Comparison of ENCODE assay signal across 22 mouse cellular contexts in genomic region chr14:23974685-23975084, GRCm38 (mm10). TPM values are rescaled to one million over a fixed set of nuclear protein-coding genes. Genes with fewer than 3 reads are reported as not detected.
"Had no signal": no experiment of that assay in that cellular context is flagged by ENCODE, and none has a peak within 500 bp of the region (broad histone marks: within the 10 kb centered on the region; RNA-seq: fewer than 3 reads in every experiment).

No protein-coding gene starts in this region.

- H3K36me3 ChIP-seq: midbrain, embryonic 10.5 days; midbrain, embryonic 12.5 days; neural tube, embryonic 13.5 days; neural tube, embryonic 15.5 days; stomach, embryonic 15.5 days had no signal

- H3K4me3 ChIP-seq: midbrain, embryonic 10.5 days; midbrain, embryonic 12.5 days; myocyte; neural tube, embryonic 13.5 days; neural tube, embryonic 15.5 days; stomach, embryonic 15.5 days had no signal

- H3K27me3 ChIP-seq: midbrain, embryonic 12.5 days; neural tube, embryonic 13.5 days; neural tube, embryonic 15.5 days; stomach, embryonic 15.5 days had no signal

- H3K27ac ChIP-seq: midbrain, embryonic 10.5 days; midbrain, embryonic 12.5 days; neural tube, embryonic 13.5 days; neural tube, embryonic 15.5 days; stomach, embryonic 15.5 days; stomach, postnatal 0 days had no signal

- ATAC-seq: midbrain, embryonic 16.5 days had no signal

- H3K4me1 ChIP-seq: midbrain, embryonic 10.5 days; midbrain, embryonic 12.5 days; neural tube, embryonic 13.5 days; neural tube, embryonic 15.5 days; stomach, embryonic 15.5 days had no signal

- DNase-seq: lung, adult 18-20 months; lung, embryonic 14.5 days; lung, postnatal 10 days; lung, postnatal 4 days; midbrain, embryonic 14.5 days; retina, postnatal 1 day; right cerebral cortex, adult 18-20 months; right cerebral cortex, postnatal 25 days; right cerebral cortex, postnatal 4 days; thymus, adult 2 months; thymus, postnatal 25 days; thymus, postnatal 4 days had no signal

RNA-seq across cellular contexts. Expression of gene Kcnma1, which starts 39.6 kb away (rescaled TPM):
- total RNA-seq: megakaryocyte, adult 5-6 weeks; megakaryocyte-erythroid progenitor cell, adult 5-6 weeks had no signal
